8 mouse cellular contexts compared by ENCODE assay signal in genomic region chr16:8736032-8736431, GRCm38 (mm10). TPM values are rescaled to one million over a fixed set of nuclear protein-coding genes. Genes with fewer than 3 reads are reported as not detected.
A peak's percentile ranks its signal among the peaks of the same experiment; 100 is the strongest.
DNase-seq lines count a peak whose midpoint lies in the region; ATAC-seq and TF ChIP-seq lines count a peak whose summit lies in the region.

No protein-coding gene starts in this region.

- H3K27ac ChIP-seq in hindbrain, embryonic 11.5 days (ENCODE audit: low read depth, low read length), result no peak overlapping the region
- H3K27ac ChIP-seq in lung, postnatal 0 days (ENCODE audit: low read length), result no peak overlapping the region

- H3K27me3 ChIP-seq in hindbrain, embryonic 11.5 days (ENCODE audit: control insufficient read depth, insufficient read depth, low read length), result no peaks in the 10 kb centered on the region
- H3K27me3 ChIP-seq in lung, postnatal 0 days (replicated peaks; ENCODE audit: insufficient read depth, low read length), result no peaks in the 10 kb centered on the region

- WGBS in hindbrain, embryonic 11.5 days, result 38% methylated on average over 8 of the region's 8 CpGs
- WGBS in lung, postnatal 0 days, result 8% methylated on average over 8 of the region's 8 CpGs

- TF ChIP-seq EP300 in lung, postnatal 0 days (IDR thresholded peaks at IDR 0.05), result no peak

- no peaks in the 10 kb centered on the region; the same call in 1 of the 2 replicates for H3K4me1 ChIP-seq in hindbrain, embryonic 11.5 days (replicated peaks; ENCODE audit: control insufficient read depth, insufficient read depth, low read length)
- peaks cover 18% of the 10 kb centered on the region; the same call in 1 of the 2 replicates for H3K4me1 ChIP-seq in lung, postnatal 0 days (ENCODE audit: insufficient read depth, low read depth, low read length)

- peak; percentile 37 for TF ChIP-seq CTCF in lung, postnatal 0 days (IDR thresholded peaks at IDR 0.05)

- no peaks in the 10 kb centered on the region for H3K36me3 ChIP-seq in hindbrain, embryonic 11.5 days (ENCODE audit: control insufficient read depth, insufficient read depth, low read length)
- no peaks in the 10 kb centered on the region for H3K36me3 ChIP-seq in lung, postnatal 0 days (ENCODE audit: insufficient read depth, low read length)

- ATAC-seq in hindbrain, embryonic 11.5 days (ENCODE audit: low FRiP score), result no peak
- 0 out of 2 replicates have a peak, but pooled peaks have one; percentile 3 for ATAC-seq in lung, postnatal 0 days

- H3K9ac ChIP-seq in hindbrain, embryonic 11.5 days (ENCODE audit: low read depth, low read length), result peak overlapping the region; percentile 32; the same call in 1 of the 2 replicates
- peak overlapping the region; percentile 1; the same call in 1 of the 2 replicates for H3K9ac ChIP-seq in lung, postnatal 0 days (replicated peaks; ENCODE audit: low read depth)

- peak overlapping the region; percentile 98 for H3K4me3 ChIP-seq in hindbrain, embryonic 11.5 days (ENCODE audit: low read depth, low read length)
- H3K4me3 ChIP-seq in lung, postnatal 0 days (ENCODE audit: low read depth, low read length), result peak overlapping the region; percentile 93; the same call in 1 of the 2 replicates

- peak overlapping the region; percentile 94 for H3K4me2 ChIP-seq in hindbrain, embryonic 11.5 days (replicated peaks; ENCODE audit: low read depth, low read length)
- peak overlapping the region; percentile 99 for H3K4me2 ChIP-seq in lung, postnatal 0 days (replicated peaks; ENCODE audit: low read depth, low read length)

- no peaks in the 10 kb centered on the region for H3K9me3 ChIP-seq in hindbrain, embryonic 11.5 days (ENCODE audit: control insufficient read depth, low read length)
- no peaks in the 10 kb centered on the region for H3K9me3 ChIP-seq in lung, postnatal 0 days (ENCODE audit: low read length)

- DNase-seq in heart, adult 11 months, result peak; percentile 94
- DNase-seq in heart, adult 8-10 months (ENCODE audit: low spot score), result no peak
- peak; percentile 32 for DNase-seq in embryo, embryonic 11 days
- DNase-seq in hindbrain, embryonic 11.5 days (ENCODE audit: low spot score), result peak; percentile 20
- DNase-seq in lung, postnatal 0 days (ENCODE audit: low spot score), result peak; percentile 60
- no peak for DNase-seq in natural killer cell, adult 2 months (ENCODE audit: low spot score in 2 of 2)
- no peak for DNase-seq in cerebellum, adult 18-20 months
- no peak for DNase-seq in thymus, postnatal 10 days (ENCODE audit: low spot score in 2 of 2)

RNA-seq across cellular contexts. Expression of gene Gm5767, which starts 55.5 kb away (rescaled TPM):
- not detected for total RNA-seq in heart, adult 8-10 months (2022)
- polyA plus RNA-seq in hindbrain, embryonic 11.5 days (2014; fragmentation: Nextera tagmentation; extraction: Ambion mirVana), result not detected in 2 replicates
- polyA plus RNA-seq in lung, postnatal 0 days (2015; fragmentation: Nextera tagmentation; extraction: Ambion mirVana), result not detected in 2 replicates

RNA-seq across cellular contexts. Expression of gene Usp7, which starts 56.1 kb away (rescaled TPM):
- total RNA-seq in heart, adult 8-10 months (2022), result 10 to 100 TPM; 42.9 to 59.2 (median 48.1) TPM
- polyA plus RNA-seq in hindbrain, embryonic 11.5 days (2014; fragmentation: Nextera tagmentation; extraction: Ambion mirVana), result 36.9 and 51.9 TPM in 2 replicates
- 16.5 and 17.6 TPM in 2 replicates for polyA plus RNA-seq in lung, postnatal 0 days (2015; fragmentation: Nextera tagmentation; extraction: Ambion mirVana)

Comparison
In these comparisons a context has a peak if more than half of its experiments do, and no peak if none do; other contexts are left out.
1. DNase-seq: peak in heart, adult 11 months (single experiment), embryo, embryonic 11 days (single experiment), hindbrain, embryonic 11.5 days (single experiment) and lung, postnatal 0 days (single experiment); none in heart, adult 8-10 months (single experiment), natural killer cell, adult 2 months (0 of 2), cerebellum, adult 18-20 months (0 of 2) and thymus, postnatal 10 days (0 of 2).